Mouse (Mus musculus) left cerebral cortex, postnatal 10 days (tissue): ENCODE measurements at regions not wholly inside any gene's neighbourhood (a gene's known extent, or its start where the extent isn't known, plus 50 kb on each side); places are given as distances from the start of the nearest gene placed in this dataset.

Experiments
- DNase-seq, 2 experiments: peaks; one replicate each; pipeline ENCODE4 v3.0.0; 2021 to 2022; ENCODE audit warnings: low spot score in 2 of 2, mixed read lengths in 1 of 2; ENCODE audit errors: extremely low spot score in 1 of 2
- intact Hi-C: fragments of 180-260 bp; cut with DNase I; formaldehyde crosslinking; loops from one replicate; pipeline ENCODE4 v1.15.1; 2025

GRCm38 (mm10) chr2:137880211-137881031 lies 375.9 kb upstream of the Btbd3 start:
- intact Hi-C loops, result no loop called here
- no peak for DNase-seq

- intact Hi-C loops, result no loop called here
- DNase-seq, result no peak
These were observed 386.7 kb upstream of the Btbd3 start for GRCm38 (mm10) chr2:137869676-137870075.

- no peak for DNase-seq
- intact Hi-C loops, result no loop called here
These were observed 401.9 kb upstream of the Btbd3 start for GRCm38 (mm10) chr2:137854494-137854893.

- no peak for DNase-seq
- intact Hi-C loops, result no loop called here
These were observed 402.7 kb upstream of the Btbd3 start for GRCm38 (mm10) chr2:137853399-137854259.

- DNase-seq, result no peak
- intact Hi-C loops, result no loop called here
These were observed 408.5 kb upstream of the Btbd3 start for GRCm38 (mm10) chr2:137847901-137848300.

- no peak for DNase-seq
- intact Hi-C loops, result no loop called here
These were observed 428.5 kb upstream of the Btbd3 start for GRCm38 (mm10) chr2:137827814-137828374.

- DNase-seq, result peak in 1 of 2 experiments; percentile 18
- intact Hi-C loops, result no loop called here
These were observed 434.9 kb upstream of the Btbd3 start for GRCm38 (mm10) chr2:137821344-137821916.

GRCm38 (mm10) chr2:137814945-137815344 lies 441.4 kb upstream of the Btbd3 start:
- DNase-seq, result no peak
- intact Hi-C loops, result no loop called here

- intact Hi-C loops, result no loop called here
- peak in 1 of 2 experiments; percentile 18 for DNase-seq
These were observed 447.7 kb upstream of the Btbd3 start for GRCm38 (mm10) chr2:137808401-137809230.

GRCm38 (mm10) chr2:137807594-137808295 lies 448.6 kb upstream of the Btbd3 start:
- no peak for DNase-seq
- intact Hi-C loops, result no loop called here

GRCm38 (mm10) chr2:137794841-137795240 lies 461.5 kb upstream of the Btbd3 start:
- intact Hi-C loops, result no loop called here
- no peak for DNase-seq

GRCm38 (mm10) chr2:137784091-137784490 lies 472.3 kb upstream of the Btbd3 start:
- no peak for DNase-seq
- intact Hi-C loops, result no loop called here

GRCm38 (mm10) chr2:137777430-137777829 lies 478.9 kb upstream of the Btbd3 start:
- no peak for DNase-seq
- intact Hi-C loops, result no loop called here

- intact Hi-C loops, result no loop called here
- DNase-seq, result no peak
These were observed 491.6 kb upstream of the Btbd3 start for GRCm38 (mm10) chr2:137764785-137765184.

- intact Hi-C loops, result no loop called here
These were observed 496.9 kb upstream of the Btbd3 start for GRCm38 (mm10) chr2:137759455-137759854.

GRCm38 (mm10) chr2:137758389-137758788 lies 498.0 kb upstream of the Btbd3 start:
- no peak for DNase-seq
- intact Hi-C loops, result no loop called here

More at GRCm38 (mm10) chr2:137759455-137759854, 496.9 kb upstream of the Btbd3 start:
- DNase-seq, result no peak

- peak in 1 of 2 experiments; percentile 52 for DNase-seq
- intact Hi-C loops, result no loop called here
These were observed 498.8 kb upstream of the Btbd3 start for GRCm38 (mm10) chr2:137757231-137758212.
